ENCODE assay signal across 8 mouse cellular contexts in the genomic region with DNA sequence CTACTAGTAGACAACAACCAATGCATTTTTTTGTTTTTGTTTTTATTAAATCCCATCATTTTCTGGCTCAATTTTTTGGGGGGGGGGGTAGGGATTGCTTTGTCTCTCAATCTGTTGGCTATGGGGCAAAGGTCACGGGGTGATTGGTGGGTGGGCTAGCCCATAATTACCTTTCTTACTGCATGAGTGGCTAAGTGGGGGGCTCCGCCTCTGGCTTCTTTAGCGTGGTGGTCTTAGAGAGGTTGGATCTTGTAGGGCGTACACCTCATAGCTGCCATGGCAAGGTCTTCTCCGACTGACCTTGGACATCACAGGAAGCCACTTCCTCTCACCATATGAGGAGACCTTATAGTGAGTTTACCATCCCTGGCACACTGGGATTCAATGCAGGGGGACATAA.
A peak's percentile ranks its signal among the peaks of the same experiment; 100 is the strongest.
DNase-seq lines count a peak whose midpoint lies in the region; ATAC-seq and TF ChIP-seq lines count a peak whose summit lies in the region.

No protein-coding gene starts in this region.

- WGBS in kidney, adult 2 months: 84% methylated on average over 5 of the region's 5 CpGs
- 81% methylated on average over 5 of the region's 5 CpGs for WGBS in embryonic facial prominence, embryonic 15.5 days
- 85% methylated on average over 5 of the region's 5 CpGs for WGBS in hindbrain, embryonic 15.5 days
- 84% methylated on average over 5 of the region's 5 CpGs for WGBS in midbrain, embryonic 12.5 days

- no peaks in the 10 kb centered on the region for H3K36me3 ChIP-seq in kidney, adult 2 months (ENCODE audit: control insufficient read depth, insufficient read depth, low read length)
- no peaks in the 10 kb centered on the region for H3K36me3 ChIP-seq in embryonic facial prominence, embryonic 15.5 days
- H3K36me3 ChIP-seq in hindbrain, embryonic 15.5 days: no peaks in the 10 kb centered on the region
- no peaks in the 10 kb centered on the region for H3K36me3 ChIP-seq in midbrain, embryonic 12.5 days

- H3K4me1 ChIP-seq in kidney, adult 2 months (ENCODE audit: control insufficient read depth, insufficient read depth, low read length): no peaks in the 10 kb centered on the region
- peaks cover 33% of the 10 kb centered on the region for H3K4me1 ChIP-seq in embryonic facial prominence, embryonic 15.5 days
- peaks cover 36% of the 10 kb centered on the region for H3K4me1 ChIP-seq in hindbrain, embryonic 15.5 days (replicated peaks)
- H3K4me1 ChIP-seq in midbrain, embryonic 12.5 days: peaks cover 33% of the 10 kb centered on the region

- no peak for ATAC-seq in embryonic facial prominence, embryonic 15.5 days (ENCODE audit: insufficient number of reproducible peaks, low FRiP score, low TSS enrichment, low read depth)
- ATAC-seq in hindbrain, embryonic 15.5 days (ENCODE audit: low FRiP score, low read depth): no peak
- ATAC-seq in midbrain, embryonic 12.5 days (ENCODE audit: low FRiP score, low read depth): no peak

- H3K9ac ChIP-seq in embryonic facial prominence, embryonic 15.5 days: no peak overlapping the region
- no peak overlapping the region for H3K9ac ChIP-seq in hindbrain, embryonic 15.5 days
- no peak overlapping the region for H3K9ac ChIP-seq in midbrain, embryonic 12.5 days (replicated peaks)

- no peaks in the 10 kb centered on the region for H3K27me3 ChIP-seq in kidney, adult 2 months (replicated peaks; ENCODE audit: control insufficient read depth, insufficient read depth, low read length)
- no peaks in the 10 kb centered on the region for H3K27me3 ChIP-seq in embryonic facial prominence, embryonic 15.5 days
- H3K27me3 ChIP-seq in hindbrain, embryonic 15.5 days: peaks cover 14% of the 10 kb centered on the region
- peaks cover 43% of the 10 kb centered on the region for H3K27me3 ChIP-seq in midbrain, embryonic 12.5 days

- DNase-seq in kidney, adult 2 months: no peak
- DNase-seq in kidney, postnatal 14 days: no peak
- no peak for DNase-seq in urinary bladder, adult 18-20 months (ENCODE audit: low spot score in 2 of 2)
- DNase-seq in frontal cortex, postnatal 36 days (ENCODE audit: low spot score in 2 of 2): no peak
- no peak for DNase-seq in left cerebral cortex, postnatal 36 days (ENCODE audit: low spot score in 2 of 2)

- no peak for TF ChIP-seq CTCF in kidney, adult 2 months (conservative IDR thresholded peaks at IDR 0.05; ENCODE audit: insufficient read depth, insufficient read length, low read depth, low read length)

- intact Hi-C loops in left cerebral cortex, postnatal 36 days (cut with DNase I): loop anchor here (5.0 kb wide), 1 partner anchor 547 kb away; the partner anchor contains the start of gene Maf

- no peaks in the 10 kb centered on the region for H3K9me3 ChIP-seq in embryonic facial prominence, embryonic 15.5 days (replicated peaks)
- H3K9me3 ChIP-seq in hindbrain, embryonic 15.5 days: no peaks in the 10 kb centered on the region
- no peaks in the 10 kb centered on the region for H3K9me3 ChIP-seq in midbrain, embryonic 12.5 days

- no peak overlapping the region for H3K27ac ChIP-seq in kidney, adult 2 months (ENCODE audit: insufficient read depth, low read depth, low read length)
- peak overlapping the region; percentile 86 for H3K27ac ChIP-seq in embryonic facial prominence, embryonic 15.5 days (replicated peaks)
- no peak overlapping the region for H3K27ac ChIP-seq in hindbrain, embryonic 15.5 days (replicated peaks)
- H3K27ac ChIP-seq in midbrain, embryonic 12.5 days (replicated peaks): no peak overlapping the region

- H3K4me3 ChIP-seq in kidney, adult 2 months (ENCODE audit: insufficient read depth, low read depth, low read length): peak overlapping the region; percentile 52
- peak overlapping the region; percentile 36 for H3K4me3 ChIP-seq in embryonic facial prominence, embryonic 15.5 days (replicated peaks)
- H3K4me3 ChIP-seq in hindbrain, embryonic 15.5 days: peak overlapping the region; percentile 30
- H3K4me3 ChIP-seq in midbrain, embryonic 12.5 days: no peak overlapping the region; the same call in 1 of the 2 replicates

- peak overlapping the region; percentile 55 for H3K4me2 ChIP-seq in embryonic facial prominence, embryonic 15.5 days (replicated peaks)
- peak overlapping the region; percentile 66 for H3K4me2 ChIP-seq in hindbrain, embryonic 15.5 days
- peak overlapping the region; percentile 53 for H3K4me2 ChIP-seq in midbrain, embryonic 12.5 days (replicated peaks)

- TF ChIP-seq POLR2A in kidney, adult 2 months (IDR thresholded peaks at IDR 0.05; ENCODE audit: low read depth, low read length): no peak
